9 mouse cellular contexts compared by ENCODE assay signal in the genomic region with DNA sequence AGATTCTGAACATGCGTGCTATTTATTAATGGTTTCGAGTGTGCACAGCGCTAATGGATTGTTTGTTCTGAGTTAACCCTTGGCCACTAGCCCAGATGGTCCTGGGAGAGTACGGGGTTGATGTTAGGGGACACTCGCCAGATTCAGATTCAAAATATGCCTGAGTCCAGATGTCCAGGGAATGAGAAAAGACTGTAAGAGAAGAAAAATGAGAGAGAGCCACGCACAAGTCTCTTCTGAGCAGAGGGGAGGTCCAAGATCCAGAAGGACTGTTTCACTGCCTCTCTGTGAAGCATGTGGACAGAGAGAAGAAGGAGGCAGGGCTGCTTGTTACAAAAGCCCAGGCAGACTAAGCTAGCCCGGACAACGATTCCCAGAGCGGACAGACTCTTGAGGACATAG. TPM values are rescaled to one million over a fixed set of nuclear protein-coding genes. Genes with fewer than 3 reads are reported as not detected.
DNase-seq lines count a peak whose midpoint lies in the region; ATAC-seq and TF ChIP-seq lines count a peak whose summit lies in the region.
"Had no signal": no experiment of that assay in that cellular context is flagged by ENCODE, and none has a peak within 500 bp of the region (broad histone marks: within the 10 kb centered on the region; RNA-seq: fewer than 3 reads in every experiment).

No protein-coding gene starts in this region.

- DNase-seq in adrenal gland, adult 2 months, result peak; percentile 34
- DNase-seq in adrenal gland, adult 8-10 months, result no peak
- peak; percentile 63 for DNase-seq in MN1 (ENCODE audit: low spot score)
- peak; percentile 65 for DNase-seq in limb, embryonic 14.5 days (ENCODE audit: low spot score)
- no peak for DNase-seq in thymus, postnatal 0 days (ENCODE audit: low spot score)

- peaks cover 6% of the 10 kb centered on the region; the same call in 1 of the 2 replicates for H3K4me1 ChIP-seq in heart, embryonic 15.5 days (replicated peaks)
- no peaks in the 10 kb centered on the region for H3K4me1 ChIP-seq in limb, embryonic 14.5 days (ENCODE audit: control insufficient read depth, insufficient read depth, low read length)

- 53% methylated on average over 9 of the region's 9 CpGs for WGBS in heart, embryonic 15.5 days
- WGBS in limb, embryonic 14.5 days, result 54% methylated on average over 9 of the region's 9 CpGs

- ATAC-seq in heart, embryonic 15.5 days (replicated peaks; ENCODE audit: insufficient number of reproducible peaks, insufficient read depth, low FRiP score, low read depth), result peak; percentile 60
- ATAC-seq in limb, embryonic 14.5 days (ENCODE audit: low FRiP score, low read depth), result peak; percentile 70
- ATAC-seq in monocyte, adult 5-6 weeks (replicated peaks; ENCODE audit: insufficient number of reproducible peaks, low FRiP score, low TSS enrichment, poor library complexity, severe bottlenecking), result no peak
- ATAC-seq in CD4-positive, CD25-positive, alpha-beta regulatory T cell, adult 4 months, result no peak

- no peak overlapping the region for H3K9ac ChIP-seq in heart, embryonic 15.5 days
- H3K9ac ChIP-seq in limb, embryonic 14.5 days (ENCODE audit: low read depth, low read length, severe bottlenecking), result no peak overlapping the region
- H3K9ac ChIP-seq: liver, embryonic 14.5 days had no signal

- H3K9me3 ChIP-seq in heart, embryonic 15.5 days (replicated peaks), result no peaks in the 10 kb centered on the region
- H3K9me3 ChIP-seq in limb, embryonic 14.5 days (ENCODE audit: control insufficient read depth, low read length), result no peaks in the 10 kb centered on the region

- H3K36me3 ChIP-seq in heart, embryonic 15.5 days, result no peaks in the 10 kb centered on the region
- H3K36me3 ChIP-seq in limb, embryonic 14.5 days (ENCODE audit: control insufficient read depth, insufficient read depth, low read length), result no peaks in the 10 kb centered on the region

- peak overlapping the region; percentile 7; the same call in 1 of the 2 replicates for H3K4me2 ChIP-seq in heart, embryonic 15.5 days
- no peak overlapping the region for H3K4me2 ChIP-seq in limb, embryonic 14.5 days (replicated peaks; ENCODE audit: low read depth, low read length, severe bottlenecking)

- no peak overlapping the region for H3K4me3 ChIP-seq in heart, embryonic 15.5 days
- no peak overlapping the region for H3K4me3 ChIP-seq in limb, embryonic 14.5 days (replicated peaks; ENCODE audit: low read length)

- peak overlapping the region; percentile 63 for H3K27ac ChIP-seq in heart, embryonic 15.5 days
- H3K27ac ChIP-seq in limb, embryonic 14.5 days (replicated peaks; ENCODE audit: low read depth, low read length), result no peak overlapping the region
- H3K27ac ChIP-seq: liver, embryonic 14.5 days had no signal

- no peaks in the 10 kb centered on the region for H3K27me3 ChIP-seq in heart, embryonic 15.5 days
- H3K27me3 ChIP-seq in limb, embryonic 14.5 days (ENCODE audit: control insufficient read depth, insufficient read depth, low read length), result no peaks in the 10 kb centered on the region

- TF ChIP-seq POLR2A in limb, embryonic 14.5 days (IDR thresholded peaks at IDR 0.05; ENCODE audit: borderline replicate concordance, extremely low read depth, insufficient read depth, insufficient read length), result no peak

RNA-seq across cellular contexts. Expression of gene Plac8, which starts 33.8 kb away (rescaled TPM):
- total RNA-seq in adrenal gland, adult 2 months (2021), result 10 to 100 TPM in 1 of 2 experiments, 1 to 10 TPM in 1; 5.7 to 11.3 TPM
- 5.0 and 5.1 TPM in 2 replicates for polyA plus RNA-seq in adrenal gland, adult 2 months (2012; rRNA removed)
- 10 to 100 TPM in 2 of 4 experiments, 1 to 10 TPM in 2; 7.7 to 12.0 (median 10.2) TPM for total RNA-seq in adrenal gland, adult 8-10 months (2022)
- polyA plus RNA-seq in heart, embryonic 15.5 days (2015; fragmentation: Nextera tagmentation; extraction: Ambion mirVana), result 7.7 and 38.2 TPM in 2 replicates
- 8.1 and 11.7 TPM in 2 replicates for polyA plus RNA-seq in limb, embryonic 14.5 days (2012; rRNA removed)
- polyA plus RNA-seq in limb, embryonic 14.5 days (2014; fragmentation: Nextera tagmentation; extraction: Ambion mirVana), result 5.4 and 5.7 TPM in 2 replicates
- 887 to 1,580 TPM (median 1,277 TPM) in 3 replicates for total RNA-seq in monocyte, adult 5-6 weeks (2017)
- 10 to 100 TPM in 1 of 2 experiments, 1 to 10 TPM in 1; 2.9 to 12.0 TPM for polyA plus RNA-seq in CD4-positive, CD25-positive, alpha-beta regulatory T cell, adult 4 months (2017; shearing (Covaris generic))
- 218 and 221 TPM in 2 replicates for polyA plus RNA-seq in thymus, postnatal 0 days (2015; fragmentation: Nextera tagmentation; extraction: Ambion mirVana)

Comparison
In these comparisons a context has a peak if more than half of its experiments do, and no peak if none do; other contexts are left out.
1. DNase-seq: peak in adrenal gland, adult 2 months (single experiment), MN1 (single experiment) and limb, embryonic 14.5 days (single experiment); none in adrenal gland, adult 8-10 months (single experiment) and thymus, postnatal 0 days (single experiment).
2. ATAC-seq: peak in heart, embryonic 15.5 days (single experiment) and limb, embryonic 14.5 days (single experiment); none in monocyte, adult 5-6 weeks (single experiment) and CD4-positive, CD25-positive, alpha-beta regulatory T cell, adult 4 months (single experiment).